Comparison of ENCODE assay signal across 8 mouse cellular contexts in the genomic region with DNA sequence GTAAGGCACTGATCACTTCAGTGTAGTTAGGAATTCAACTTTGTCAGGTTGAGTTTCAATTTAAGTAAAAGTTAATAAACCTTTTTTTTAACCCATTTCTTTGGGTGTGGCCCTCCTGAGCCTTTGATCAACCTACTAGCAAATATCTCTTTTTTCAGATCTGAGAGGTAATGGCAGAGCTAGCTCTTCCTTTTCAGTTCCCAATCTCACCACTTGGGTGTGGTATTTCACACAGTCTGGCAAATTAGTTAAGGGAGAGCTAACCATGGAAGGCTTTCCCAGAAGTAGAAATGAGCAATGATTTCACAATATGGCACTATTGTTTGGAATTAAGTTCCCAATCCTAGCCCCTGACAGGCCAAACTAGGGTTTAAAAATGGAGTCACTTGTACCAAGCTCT. TPM values are rescaled to one million over a fixed set of nuclear protein-coding genes. Genes with fewer than 3 reads are reported as not detected.
DNase-seq lines count a peak whose midpoint lies in the region; ATAC-seq and TF ChIP-seq lines count a peak whose summit lies in the region.

No protein-coding gene starts in this region.

- no peaks in the 10 kb centered on the region for H3K4me1 ChIP-seq in heart, postnatal 0 days (ENCODE audit: control insufficient read depth, insufficient read depth)
- H3K4me1 ChIP-seq in limb, embryonic 10.5 days: no peaks in the 10 kb centered on the region

- DNase-seq in heart, postnatal 0 days (ENCODE audit: low spot score): peak; percentile 49
- no peak for DNase-seq in heart, adult 9 months (ENCODE audit: low spot score in 2 of 2)
- peak; percentile 44 to 53 for DNase-seq in right cerebral cortex, adult 2 months (ENCODE audit: low spot score in 2 of 2)
- no peak for DNase-seq in right cerebral cortex, postnatal 25 days
- peak; percentile 47 for DNase-seq in embryo, embryonic 11 days
- peak; percentile 63 for DNase-seq in thymus, postnatal 25 days
- DNase-seq in ovary, postnatal 14 days (ENCODE audit: low spot score): no peak
- no peak for DNase-seq in limb, embryonic 10.5 days (ENCODE audit: low spot score)

- H3K4me2 ChIP-seq in heart, postnatal 0 days (ENCODE audit: low read depth, low read length): no peak overlapping the region

- H3K27ac ChIP-seq in heart, postnatal 0 days (ENCODE audit: low read depth): no peak overlapping the region
- H3K27ac ChIP-seq in limb, embryonic 10.5 days: no peak overlapping the region

- no peak overlapping the region for H3K4me3 ChIP-seq in heart, postnatal 0 days (ENCODE audit: low read depth, low read length)
- no peak overlapping the region for H3K4me3 ChIP-seq in limb, embryonic 10.5 days

- no peaks in the 10 kb centered on the region for H3K27me3 ChIP-seq in heart, postnatal 0 days (ENCODE audit: control insufficient read depth, insufficient read depth, low read length)
- no peaks in the 10 kb centered on the region for H3K27me3 ChIP-seq in limb, embryonic 10.5 days (ENCODE audit: low read depth, poor library complexity, severe bottlenecking)

- no peak for ATAC-seq in heart, postnatal 0 days (ENCODE audit: insufficient read depth, low read depth)

- no peaks in the 10 kb centered on the region for H3K36me3 ChIP-seq in heart, postnatal 0 days (replicated peaks; ENCODE audit: control insufficient read depth, insufficient read depth, low read length)
- no peaks in the 10 kb centered on the region for H3K36me3 ChIP-seq in limb, embryonic 10.5 days

- TF ChIP-seq CTCF in heart, postnatal 0 days (IDR thresholded peaks at IDR 0.05; ENCODE audit: low read depth): peak; percentile 62

- TF ChIP-seq EP300 in heart, postnatal 0 days (IDR thresholded peaks at IDR 0.05; ENCODE audit: low read depth): no peak

- no peaks in the 10 kb centered on the region for H3K9me3 ChIP-seq in heart, postnatal 0 days (replicated peaks; ENCODE audit: control insufficient read depth, low read length)
- no peaks in the 10 kb centered on the region for H3K9me3 ChIP-seq in limb, embryonic 10.5 days (replicated peaks)

- H3K9ac ChIP-seq in heart, postnatal 0 days (replicated peaks; ENCODE audit: low read depth, low read length): no peak overlapping the region

RNA-seq across cellular contexts. Expression of a gene that starts 13.3 kb away (rescaled TPM):
- 0.27 and 4.6 TPM in 2 replicates for total RNA-seq in heart, postnatal 0 days (2014; rRNA removed; ENCODE audit: low replicate concordance)
- polyA plus RNA-seq in heart, postnatal 0 days (2015; fragmentation: Nextera tagmentation; extraction: Ambion mirVana): 1.7 and 2.1 TPM in 2 replicates
- 0.23 and 0.44 TPM in 2 replicates for polyA plus RNA-seq in limb, embryonic 10.5 days (2016; fragmentation: Nextera tagmentation; extraction: Ambion mirVana)

RNA-seq across cellular contexts. Expression of a gene that starts 59.2 kb away (rescaled TPM):
- total RNA-seq in heart, postnatal 0 days (2014; rRNA removed; ENCODE audit: low replicate concordance): 0.15 TPM in 1 of 2 replicates, not detected in the other
- polyA plus RNA-seq in heart, postnatal 0 days (2015; fragmentation: Nextera tagmentation; extraction: Ambion mirVana): 0.10 and 0.14 TPM in 2 replicates
- 0.19 and 0.29 TPM in 2 replicates for polyA plus RNA-seq in limb, embryonic 10.5 days (2016; fragmentation: Nextera tagmentation; extraction: Ambion mirVana)

Comparison
In these comparisons a context has a peak if more than half of its experiments do, and no peak if none do; other contexts are left out.
1. DNase-seq: peak in heart, postnatal 0 days (single experiment), right cerebral cortex, adult 2 months (2 of 2), embryo, embryonic 11 days (single experiment) and thymus, postnatal 25 days (single experiment); none in heart, adult 9 months (0 of 2), right cerebral cortex, postnatal 25 days (single experiment), ovary, postnatal 14 days (single experiment) and limb, embryonic 10.5 days (single experiment).